Mouse (Mus musculus) E14TG2a.4 (cell line): Measurements from ENCODE around the gene Arl15.

Experiments
- CTCF ChIP-seq: conservative IDR thresholded peaks from 2 replicates; pipeline ENCODE4 v1.5.1; 2014; ENCODE audit warnings: low read length
- POU5F1 ChIP-seq: IDR thresholded peaks from 2 replicates; pipeline ENCODE4 v1.6.1; 2014; ENCODE audit warnings: low read length, borderline replicate concordance

DNA sequence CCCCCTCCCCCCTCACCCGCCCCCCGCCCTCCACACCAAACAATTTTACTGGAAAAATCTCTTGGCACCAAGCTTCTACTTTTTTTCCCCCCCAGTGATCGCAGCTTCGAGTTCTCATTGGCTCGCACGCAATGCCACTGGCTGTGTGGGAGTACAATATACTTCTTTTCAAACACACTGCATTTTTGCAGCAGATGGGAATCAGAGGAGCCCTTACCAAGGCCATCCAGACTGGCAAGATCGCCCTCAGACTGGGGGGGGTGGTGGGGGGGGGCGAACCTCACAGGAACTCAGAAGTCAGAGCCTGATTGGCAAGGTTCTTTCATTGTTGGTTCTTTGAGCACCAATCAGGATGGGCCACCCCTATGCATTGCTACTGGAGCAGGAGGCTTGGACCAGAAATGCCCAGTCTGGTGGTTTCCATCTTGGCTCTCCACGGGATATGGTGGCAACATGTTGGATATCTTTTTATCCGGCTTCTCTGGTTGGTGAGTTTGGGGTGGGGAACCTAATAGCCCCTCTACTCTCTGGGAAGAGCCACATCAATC, 404.0 kb downstream of the Arl15 start:
- TF ChIP-seq POU5F1 = no peak
- no peak for TF ChIP-seq CTCF
